14 mouse cellular contexts compared by ENCODE assay signal in the genomic region with DNA sequence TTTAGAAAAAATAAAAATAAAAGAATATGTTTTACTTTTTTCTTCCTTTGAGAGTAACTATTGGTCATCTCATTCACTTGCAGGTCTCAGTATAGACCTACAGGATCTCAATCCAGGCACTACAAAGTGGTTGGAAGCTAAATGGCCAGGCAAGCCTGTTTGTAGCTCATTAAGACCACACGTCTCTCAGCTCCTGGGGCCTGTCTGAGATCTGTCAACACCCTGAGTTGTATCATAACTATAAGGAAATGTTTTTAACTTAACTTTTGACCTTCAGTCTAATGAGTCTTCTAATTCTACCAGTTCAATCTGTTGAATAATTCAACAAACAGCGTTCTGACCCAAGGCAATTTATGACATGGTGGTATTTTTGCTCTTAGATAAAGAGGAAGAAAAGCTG. TPM values are rescaled to one million over a fixed set of nuclear protein-coding genes. Genes with fewer than 3 reads are reported as not detected.
"Had no signal": no experiment of that assay in that cellular context is flagged by ENCODE, and none has a peak within 500 bp of the region (broad histone marks: within the 10 kb centered on the region; RNA-seq: fewer than 3 reads in every experiment).

No protein-coding gene starts in this region.

- ATAC-seq: intestine, embryonic 16.5 days; liver, postnatal 0 days had no signal

- H3K4me2 ChIP-seq: kidney, embryonic 15.5 days; limb, embryonic 12.5 days; liver, embryonic 13.5 days; neural tube, embryonic 12.5 days had no signal

- H3K9me3 ChIP-seq: kidney, embryonic 15.5 days; limb, embryonic 12.5 days; liver, embryonic 13.5 days; neural tube, embryonic 12.5 days had no signal

- H3K9ac ChIP-seq: kidney, embryonic 15.5 days; limb, embryonic 12.5 days; liver, embryonic 13.5 days; liver, postnatal 0 days; neural tube, embryonic 12.5 days had no signal

- H3K27ac ChIP-seq: kidney, embryonic 15.5 days; left cerebral cortex, adult 2 months; limb, embryonic 12.5 days; liver, embryonic 13.5 days; neural tube, embryonic 12.5 days; stomach, postnatal 0 days had no signal

- DNase-seq: kidney, adult 2 months; kidney, postnatal 25 days; liver; liver, embryonic 13.5 days; liver, postnatal 0 days; thymus, postnatal 4 days had no signal

- H3K4me3 ChIP-seq: kidney, embryonic 15.5 days; left cerebral cortex, adult 2 months; limb, embryonic 12.5 days; liver, embryonic 13.5 days; neural tube, embryonic 12.5 days had no signal

- H3K27me3 ChIP-seq: kidney, embryonic 15.5 days; limb, embryonic 12.5 days; liver, embryonic 13.5 days; neural tube, embryonic 12.5 days had no signal

- H3K4me1 ChIP-seq: kidney, embryonic 15.5 days; limb, embryonic 12.5 days; liver, embryonic 13.5 days; neural tube, embryonic 12.5 days had no signal

- H3K36me3 ChIP-seq: kidney, embryonic 15.5 days; limb, embryonic 12.5 days; liver, embryonic 13.5 days; neural tube, embryonic 12.5 days had no signal

RNA-seq across cellular contexts. Expression of gene Fat3, which starts 40.5 kb away (rescaled TPM):
- total RNA-seq: megakaryocyte progenitor cell, adult 5-6 weeks; monocyte, adult 5-6 weeks had no signal
